8 mouse cellular contexts compared by ENCODE assay signal in genomic region chr6:48954946-48955345, GRCm38 (mm10). TPM values are rescaled to one million over a fixed set of nuclear protein-coding genes. Genes with fewer than 3 reads are reported as not detected.
DNase-seq lines count a peak whose midpoint lies in the region; ATAC-seq lines count a peak whose summit lies in the region.

No protein-coding gene starts in this region.

- H3K36me3 ChIP-seq in intestine, embryonic 15.5 days, result no peaks in the 10 kb centered on the region

- H3K9me3 ChIP-seq in intestine, embryonic 15.5 days, result no peaks in the 10 kb centered on the region

- WGBS in intestine, embryonic 15.5 days, result 42% methylated on average over 1 of the region's 1 CpGs

- H3K9ac ChIP-seq in intestine, embryonic 15.5 days, result no peak overlapping the region

- no peak overlapping the region for H3K4me2 ChIP-seq in intestine, embryonic 15.5 days (replicated peaks)

- H3K4me3 ChIP-seq in intestine, embryonic 15.5 days (replicated peaks), result no peak overlapping the region

- H3K27me3 ChIP-seq in intestine, embryonic 15.5 days (replicated peaks), result no peaks in the 10 kb centered on the region

- H3K27ac ChIP-seq in intestine, embryonic 15.5 days, result no peak overlapping the region

- ATAC-seq in intestine, embryonic 15.5 days, result peak; percentile 74; the same call in 1 of the 2 replicates

- peak; percentile 57 to 62 for DNase-seq in cerebellum, postnatal 10 days
- DNase-seq in cerebellum, adult 9-11 months, result no peak
- peak; percentile 12 for DNase-seq in Muller cell, postnatal 12 days (ENCODE audit: inconsistent ontology term)
- DNase-seq in embryo, embryonic 11.5 days (ENCODE audit: low read depth, low spot score), result peak; percentile 27
- peak; percentile 11 to 14 for DNase-seq in layer of hippocampus, postnatal 36 days
- peak; percentile 36 to 62 for DNase-seq in lung, postnatal 4 days
- DNase-seq in thymus, postnatal 0 days (ENCODE audit: low spot score), result peak; percentile 38

- no peaks in the 10 kb centered on the region for H3K4me1 ChIP-seq in intestine, embryonic 15.5 days (replicated peaks)

RNA-seq across cellular contexts. Expression of gene Doxl2, which starts 19.8 kb away (rescaled TPM):
- polyA plus RNA-seq in intestine, embryonic 15.5 days (2015; fragmentation: Nextera tagmentation; extraction: Ambion mirVana), result not detected in 2 replicates
- total RNA-seq in layer of hippocampus, postnatal 36 days (2021), result not detected
- polyA plus RNA-seq in thymus, postnatal 0 days (2015; fragmentation: Nextera tagmentation; extraction: Ambion mirVana), result 0.18 TPM in 1 of 2 replicates, not detected in the other

RNA-seq across cellular contexts. Expression of gene 1600015I10Rik, which starts 25.3 kb away (rescaled TPM):
- not detected in 2 replicates for polyA plus RNA-seq in intestine, embryonic 15.5 days (2015; fragmentation: Nextera tagmentation; extraction: Ambion mirVana)
- not detected for total RNA-seq in layer of hippocampus, postnatal 36 days (2021)
- 0.06 and 0.10 TPM in 2 replicates for polyA plus RNA-seq in thymus, postnatal 0 days (2015; fragmentation: Nextera tagmentation; extraction: Ambion mirVana)

RNA-seq across cellular contexts. Expression of gene Svs1, which starts 31.7 kb away (rescaled TPM):
- not detected in 2 replicates for polyA plus RNA-seq in intestine, embryonic 15.5 days (2015; fragmentation: Nextera tagmentation; extraction: Ambion mirVana)
- total RNA-seq in layer of hippocampus, postnatal 36 days (2021), result not detected
- polyA plus RNA-seq in thymus, postnatal 0 days (2015; fragmentation: Nextera tagmentation; extraction: Ambion mirVana), result not detected in 2 replicates
